Comparison of ENCODE assay signal across 10 mouse cellular contexts in genomic region chr2:54436736-54437500, GRCm38 (mm10). TPM values are rescaled to one million over a fixed set of nuclear protein-coding genes. Genes with fewer than 3 reads are reported as not detected.
DNase-seq lines count a peak whose midpoint lies in the region; ATAC-seq and TF ChIP-seq lines count a peak whose summit lies in the region.
"Had no signal": no experiment of that assay in that cellular context is flagged by ENCODE, and none has a peak within 500 bp of the region (broad histone marks: within the 10 kb centered on the region; RNA-seq: fewer than 3 reads in every experiment).

No protein-coding gene starts in this region.

- H3K4me1 ChIP-seq in heart, postnatal 0 days (ENCODE audit: control insufficient read depth, insufficient read depth) = no peaks in the 10 kb centered on the region
- no peaks in the 10 kb centered on the region for H3K4me1 ChIP-seq in hindbrain, embryonic 12.5 days
- H3K4me1 ChIP-seq in limb, embryonic 10.5 days = peaks cover 19% of the 10 kb centered on the region

- H3K9me3 ChIP-seq in heart, postnatal 0 days (replicated peaks; ENCODE audit: control insufficient read depth, low read length) = no peaks in the 10 kb centered on the region
- no peaks in the 10 kb centered on the region for H3K9me3 ChIP-seq in hindbrain, embryonic 12.5 days (replicated peaks)
- H3K9me3 ChIP-seq in limb, embryonic 10.5 days (replicated peaks) = no peaks in the 10 kb centered on the region

- H3K4me2 ChIP-seq in heart, postnatal 0 days (ENCODE audit: low read depth, low read length) = peak overlapping the region; percentile 60
- peak overlapping the region; percentile 95 for H3K4me2 ChIP-seq in hindbrain, embryonic 12.5 days (replicated peaks)

- intact Hi-C loops in heart, postnatal 36 days (cut with DNase I) = no loop called here

- peak overlapping the region; percentile 33 for H3K4me3 ChIP-seq in heart, postnatal 0 days (ENCODE audit: low read depth, low read length)
- H3K4me3 ChIP-seq in hindbrain, embryonic 12.5 days = peak overlapping the region; percentile 65
- peak overlapping the region; percentile 65 for H3K4me3 ChIP-seq in limb, embryonic 10.5 days

- no peak overlapping the region for H3K27ac ChIP-seq in heart, postnatal 0 days (ENCODE audit: low read depth)
- H3K27ac ChIP-seq in hindbrain, embryonic 12.5 days = peak overlapping the region; percentile 76
- H3K27ac ChIP-seq in limb, embryonic 10.5 days = peak overlapping the region; percentile 63; the same call in 1 of the 2 replicates
- H3K27ac ChIP-seq: liver, embryonic 14.5 days had no signal

- H3K9ac ChIP-seq in heart, postnatal 0 days (replicated peaks; ENCODE audit: low read depth, low read length) = no peak overlapping the region
- H3K9ac ChIP-seq in hindbrain, embryonic 12.5 days = peak overlapping the region; percentile 71
- H3K9ac ChIP-seq: liver, embryonic 14.5 days had no signal

- ATAC-seq in heart, postnatal 0 days (ENCODE audit: insufficient read depth, low read depth) = no peak
- peak; percentile 65 for ATAC-seq in hindbrain, embryonic 12.5 days (ENCODE audit: low FRiP score)

- TF ChIP-seq CTCF in heart, postnatal 0 days (IDR thresholded peaks at IDR 0.05; ENCODE audit: low read depth) = no peak

- WGBS in heart, postnatal 0 days = 4% methylated on average over 40 of the region's 42 CpGs
- 2% methylated on average over 40 of the region's 42 CpGs for WGBS in hindbrain, embryonic 12.5 days
- 2% methylated on average over 38 of the region's 42 CpGs for WGBS in limb, embryonic 10.5 days

- TF ChIP-seq EP300 in heart, postnatal 0 days (IDR thresholded peaks at IDR 0.05; ENCODE audit: low read depth) = no peak

- DNase-seq in heart, postnatal 0 days (ENCODE audit: low spot score) = no peak
- no peak for DNase-seq in heart, postnatal 36 days
- peak; percentile 79 to 87 for DNase-seq in cerebellum, postnatal 25 days
- DNase-seq in limb, embryonic 10.5 days (ENCODE audit: low spot score) = peak; percentile 37
- peak; percentile 68 to 78 for DNase-seq in right cerebral cortex, postnatal 10 days (ENCODE audit: low spot score in 2 of 2)
- no peak for DNase-seq in adipocyte (ENCODE audit: low spot score)
- no peak for DNase-seq in thymus, postnatal 10 days (ENCODE audit: low spot score in 2 of 2)

- no peaks in the 10 kb centered on the region for H3K36me3 ChIP-seq in heart, postnatal 0 days (replicated peaks; ENCODE audit: control insufficient read depth, insufficient read depth, low read length)
- no peaks in the 10 kb centered on the region for H3K36me3 ChIP-seq in hindbrain, embryonic 12.5 days
- no peaks in the 10 kb centered on the region for H3K36me3 ChIP-seq in limb, embryonic 10.5 days

- H3K27me3 ChIP-seq in heart, postnatal 0 days (ENCODE audit: control insufficient read depth, insufficient read depth, low read length) = peaks cover 31% of the 10 kb centered on the region
- H3K27me3 ChIP-seq in hindbrain, embryonic 12.5 days = peaks cover 21% of the 10 kb centered on the region
- peaks cover 48% of the 10 kb centered on the region for H3K27me3 ChIP-seq in limb, embryonic 10.5 days (ENCODE audit: low read depth, poor library complexity, severe bottlenecking)

RNA-seq across cellular contexts. Expression of gene Galnt13, which starts 0.8 kb away (rescaled TPM):
- not detected in 2 replicates for total RNA-seq in heart, postnatal 0 days (2014; rRNA removed; ENCODE audit: low replicate concordance)
- not detected in 2 replicates for polyA plus RNA-seq in heart, postnatal 0 days (2015; fragmentation: Nextera tagmentation; extraction: Ambion mirVana)
- total RNA-seq in heart, postnatal 36 days (2021) = not detected
- polyA plus RNA-seq in hindbrain, embryonic 12.5 days (2016; fragmentation: Nextera tagmentation; extraction: Ambion mirVana) = 5.1 and 6.2 TPM in 2 replicates
- 0.35 and 0.73 TPM in 2 replicates for polyA plus RNA-seq in limb, embryonic 10.5 days (2016; fragmentation: Nextera tagmentation; extraction: Ambion mirVana)
- total RNA-seq: MEL had no signal
- polyA plus RNA-seq: liver, embryonic 14.5 days had no signal

Comparison
In these comparisons a context has a peak if more than half of its experiments do, and no peak if none do; other contexts are left out.
1. DNase-seq: peak in cerebellum, postnatal 25 days (2 of 2), limb, embryonic 10.5 days (single experiment) and right cerebral cortex, postnatal 10 days (2 of 2); none in heart, postnatal 0 days (single experiment), heart, postnatal 36 days (0 of 2), adipocyte (single experiment) and thymus, postnatal 10 days (0 of 2).
2. Peak in every context shown above with its lines, with median percentiles within 50 percentile points of each other: H3K4me3 ChIP-seq.